Mouse (Mus musculus) liver, adult 2 months (tissue): ENCODE measurements at regions not wholly inside any gene's neighbourhood (a gene's known extent, or its start where the extent isn't known, plus 50 kb on each side); places are given as distances from the start of the nearest gene placed in this dataset.

Experiments
- CTCF ChIP-seq: fragments of 200-500 bp; IDR thresholded peaks from 2 replicates; pipeline ENCODE4 v1.5.1; 2011; ENCODE audit warnings: low read depth, low read length, control low read depth
- POLR2A ChIP-seq: fragments of 200-500 bp; IDR thresholded peaks from 2 replicates; pipeline ENCODE4 v1.6.1; 2011; ENCODE audit warnings: low read length, control low read depth; ENCODE audit not compliant: insufficient read depth; ENCODE audit errors: extremely low read depth

- TF ChIP-seq POLR2A (no peak), CTCF (no peak)
Measured at GRCm38 (mm10) chr6:100167321-100167720, 120.0 kb downstream of the Rybp start.
